9 mouse cellular contexts compared by ENCODE assay signal in genomic region chrX:79517646-79518016, GRCm38 (mm10). TPM values are rescaled to one million over a fixed set of nuclear protein-coding genes. Genes with fewer than 3 reads are reported as not detected.
DNase-seq lines count a peak whose midpoint lies in the region; ATAC-seq and TF ChIP-seq lines count a peak whose summit lies in the region.
"Had no signal": no experiment of that assay in that cellular context is flagged by ENCODE, and none has a peak within 500 bp of the region (broad histone marks: within the 10 kb centered on the region; RNA-seq: fewer than 3 reads in every experiment).

No protein-coding gene starts in this region.

- TF ChIP-seq CTCF in liver, postnatal 0 days (IDR thresholded peaks at IDR 0.05; ENCODE audit: low read depth), result no peak

- no peak for TF ChIP-seq EP300 in liver, postnatal 0 days (IDR thresholded peaks at IDR 0.05; ENCODE audit: low read depth)

- no peaks in the 10 kb centered on the region for H3K27me3 ChIP-seq in heart, embryonic 12.5 days (replicated peaks)
- H3K27me3 ChIP-seq in hindbrain, embryonic 11.5 days (ENCODE audit: control insufficient read depth, insufficient read depth, low read length), result no peaks in the 10 kb centered on the region
- H3K27me3 ChIP-seq in liver, postnatal 0 days (ENCODE audit: insufficient read depth, low read length), result no peaks in the 10 kb centered on the region

- H3K4me2 ChIP-seq in heart, embryonic 12.5 days, result peak overlapping the region; percentile 64
- peak overlapping the region; percentile 38; the same call in 1 of the 2 replicates for H3K4me2 ChIP-seq in hindbrain, embryonic 11.5 days (replicated peaks; ENCODE audit: low read depth, low read length)
- peak overlapping the region; percentile 49; the same call in 1 of the 2 replicates for H3K4me2 ChIP-seq in liver, postnatal 0 days (ENCODE audit: low read depth, low read length)

- no peaks in the 10 kb centered on the region for H3K4me1 ChIP-seq in heart, embryonic 12.5 days (replicated peaks)
- no peaks in the 10 kb centered on the region for H3K4me1 ChIP-seq in hindbrain, embryonic 11.5 days (replicated peaks; ENCODE audit: control insufficient read depth, insufficient read depth, low read length)
- H3K4me1 ChIP-seq in liver, postnatal 0 days (ENCODE audit: insufficient read depth), result no peaks in the 10 kb centered on the region

- no peak overlapping the region for H3K27ac ChIP-seq in heart, embryonic 12.5 days (ENCODE audit: poor library complexity, severe bottlenecking)
- H3K27ac ChIP-seq in hindbrain, embryonic 11.5 days (ENCODE audit: low read depth, low read length), result no peak overlapping the region
- H3K27ac ChIP-seq in liver, postnatal 0 days (ENCODE audit: low read depth), result no peak overlapping the region

- no peak for DNase-seq in heart, adult 8-10 months (ENCODE audit: low spot score)
- peak; percentile 1 for DNase-seq in 3T3-L1 (ENCODE audit: low read depth, low spot score)
- no peak for DNase-seq in hindbrain, embryonic 11.5 days (ENCODE audit: low spot score)
- no peak for DNase-seq in liver, postnatal 0 days
- DNase-seq in thymus, postnatal 0 days (ENCODE audit: low spot score), result no peak
- no peak for DNase-seq in layer of hippocampus, postnatal 25 days (ENCODE audit: extremely low spot score in 1 of 2, low spot score in 1 of 2)
- no peak for DNase-seq in cerebellum, adult 18-20 months

- H3K36me3 ChIP-seq in heart, embryonic 12.5 days, result no peaks in the 10 kb centered on the region
- H3K36me3 ChIP-seq in hindbrain, embryonic 11.5 days (ENCODE audit: control insufficient read depth, insufficient read depth, low read length), result no peaks in the 10 kb centered on the region
- H3K36me3 ChIP-seq in liver, postnatal 0 days (replicated peaks; ENCODE audit: insufficient read depth, low read length), result no peaks in the 10 kb centered on the region

- no peak for ATAC-seq in heart, embryonic 12.5 days (ENCODE audit: insufficient number of reproducible peaks, low FRiP score)
- no peak for ATAC-seq in hindbrain, embryonic 11.5 days (ENCODE audit: low FRiP score)
- ATAC-seq in liver, postnatal 0 days, result no peak

- H3K4me3 ChIP-seq in heart, embryonic 12.5 days, result peak overlapping the region; percentile 48
- H3K4me3 ChIP-seq in hindbrain, embryonic 11.5 days (ENCODE audit: low read depth, low read length), result peak overlapping the region; percentile 28
- H3K4me3 ChIP-seq in liver, postnatal 0 days (ENCODE audit: low read depth, low read length), result no peak overlapping the region

- no peaks in the 10 kb centered on the region for H3K9me3 ChIP-seq in heart, embryonic 12.5 days (replicated peaks)
- H3K9me3 ChIP-seq in hindbrain, embryonic 11.5 days (ENCODE audit: control insufficient read depth, low read length), result no peaks in the 10 kb centered on the region
- H3K9me3 ChIP-seq in liver, postnatal 0 days (ENCODE audit: low read length), result no peaks in the 10 kb centered on the region

- WGBS in heart, embryonic 12.5 days, result 55% methylated on average over 1 of the region's 1 CpGs
- 80% methylated on average over 1 of the region's 1 CpGs for WGBS in hindbrain, embryonic 11.5 days
- 71% methylated on average over 1 of the region's 1 CpGs for WGBS in liver, postnatal 0 days (ENCODE audit: insufficient replicate concordance)

- H3K9ac ChIP-seq in heart, embryonic 12.5 days, result no peak overlapping the region
- no peak overlapping the region for H3K9ac ChIP-seq in hindbrain, embryonic 11.5 days (ENCODE audit: low read depth, low read length)
- H3K9ac ChIP-seq in liver, postnatal 0 days (replicated peaks), result no peak overlapping the region

RNA-seq across cellular contexts. Expression of gene Gm7173, which starts 0.5 kb away (rescaled TPM):
- 0.20 and 0.33 TPM in 2 replicates for polyA plus RNA-seq in heart, embryonic 12.5 days (2016; fragmentation: Nextera tagmentation; extraction: Ambion mirVana)
- under 1 TPM; 0.03 to 0.16 (median 0.06) TPM for total RNA-seq in heart, adult 8-10 months (2022)
- 1.0 TPM in 2 replicates for polyA plus RNA-seq in hindbrain, embryonic 11.5 days (2014; fragmentation: Nextera tagmentation; extraction: Ambion mirVana)
- polyA plus RNA-seq in liver, postnatal 0 days (2015; fragmentation: Nextera tagmentation; extraction: Ambion mirVana), result not detected in 2 replicates
- 0.18 and 0.19 TPM in 2 replicates for polyA plus RNA-seq in thymus, postnatal 0 days (2015; fragmentation: Nextera tagmentation; extraction: Ambion mirVana)
- total RNA-seq in layer of hippocampus, postnatal 25 days (2021), result 1 to 10 TPM in 1 of 2 experiments, under 1 TPM in 1; 0.81 to 2.1 TPM
- polyA plus RNA-seq: C2C12 had no signal
